Mouse (Mus musculus) MEL (cell line): ENCODE measurements around the gene Prkce. TPM values are rescaled to one million over a fixed set of nuclear protein-coding genes. Genes with fewer than 3 reads are reported as not detected.

Source experiments
- DNase-seq: peaks from one replicate; pipeline ENCODE4 v3.0.0; 2011; ENCODE audit warnings: low read depth, low spot score
- H3K27ac ChIP-seq: 2 replicates; pipeline ENCODE4 v1.5.1; 2012; ENCODE audit warnings: low read depth, mild to moderate bottlenecking, control low read depth, low read length, moderate library complexity; ENCODE audit not compliant: control insufficient read depth
- H3K27me3 ChIP-seq, 2 experiments: fragments of 150-350 bp in 1 of 2; sonication (generic) in 1 of 2; 2 replicates each; pipeline ENCODE4 v1.6.1; 2012; ENCODE audit warnings: low read length in 2 of 2, mild to moderate bottlenecking in 2 of 2, improper control_type of control experiment in 1 of 2, moderate library complexity in 1 of 2; ENCODE audit not compliant: insufficient read depth in 2 of 2, control insufficient read depth in 1 of 2
- H3K36me3 ChIP-seq, 2 experiments: 2 replicates each; pipeline ENCODE4 v1.6.1; 2012 to 2014; ENCODE audit warnings: low read length in 2 of 2, improper control_type of control experiment in 1 of 2, inconsistent platforms in 1 of 2, mild to moderate bottlenecking in 1 of 2; ENCODE audit not compliant: insufficient read depth in 2 of 2, control insufficient read depth in 1 of 2
- H3K4me1 ChIP-seq, 2 experiments: fragments of 150-350 bp in 1 of 2; sonication (generic) in 1 of 2; 2 replicates each; pipeline ENCODE4 v1.6.1; 2012; ENCODE audit warnings: low read length in 2 of 2, improper control_type of control experiment in 1 of 2, mild to moderate bottlenecking in 1 of 2; ENCODE audit not compliant: insufficient read depth in 2 of 2, control insufficient read depth in 1 of 2
- H3K4me3 ChIP-seq, 2 experiments: fragments of 150-350 bp in 1 of 2; sonication (generic) in 1 of 2; 2 replicates each; pipeline ENCODE4 v1.5.1; 2012; ENCODE audit warnings: low read depth in 2 of 2, low read length in 2 of 2, mild to moderate bottlenecking in 2 of 2, moderate library complexity in 2 of 2, control low read depth in 1 of 2, improper control_type of control experiment in 1 of 2; ENCODE audit not compliant: control insufficient read depth in 1 of 2, insufficient read depth in 1 of 2
- H3K79me2 ChIP-seq: 2 replicates; pipeline ENCODE4 v1.6.1; 2012; ENCODE audit warnings: mild to moderate bottlenecking, low read length, moderate library complexity; ENCODE audit not compliant: control insufficient read depth, poor library complexity, insufficient read depth
- H3K9ac ChIP-seq: 2 replicates; pipeline ENCODE4 v1.6.1; 2012; ENCODE audit warnings: low read depth, mild to moderate bottlenecking, control low read depth, low read length, moderate library complexity; ENCODE audit not compliant: control insufficient read depth, poor library complexity, severe bottlenecking
- H3K9me3 ChIP-seq: fragments of 150-350 bp; sonication (generic); replicated peaks from 2 replicates; pipeline ENCODE4 v1.6.1; 2012; ENCODE audit warnings: mild to moderate bottlenecking, low read length, improper control_type of control experiment, moderate library complexity; ENCODE audit not compliant: insufficient read depth
- CHD1 ChIP-seq: IDR thresholded peaks from 2 replicates; pipeline ENCODE4 v1.6.1; 2012; ENCODE audit warnings: low read depth, mild to moderate bottlenecking, inconsistent platforms, low read length, improper control_type of control experiment
- CHD2 ChIP-seq: IDR thresholded peaks from 2 replicates; pipeline ENCODE4 v1.6.1; 2011; ENCODE audit warnings: low read length, improper control_type of control experiment
- ELF1 ChIP-seq: IDR thresholded peaks from 2 replicates; pipeline ENCODE4 v1.6.1; 2014; ENCODE audit warnings: low read depth, mild to moderate bottlenecking, inconsistent platforms, low read length, improper control_type of control experiment, moderate library complexity
- EP300 ChIP-seq, 2 experiments: IDR thresholded peaks; 2 replicates each; pipeline ENCODE4 v1.6.1; 2011; ENCODE audit warnings: improper control_type of control experiment in 2 of 2, low read length in 2 of 2, low read depth in 1 of 2, mild to moderate bottlenecking in 1 of 2
- ETS1 ChIP-seq: IDR thresholded peaks from 2 replicates; pipeline ENCODE4 v1.6.1; 2012; ENCODE audit warnings: low read depth, mild to moderate bottlenecking, inconsistent platforms, low read length, improper control_type of control experiment, moderate library complexity
- GATA1 ChIP-seq: IDR thresholded peaks from 2 replicates; pipeline ENCODE4 v1.6.1; 2011; ENCODE audit warnings: low read depth, low read length, improper control_type of control experiment
- JUND ChIP-seq: IDR thresholded peaks from 2 replicates; pipeline ENCODE4 v1.6.1; 2011; ENCODE audit warnings: low read depth, mild to moderate bottlenecking, improper control_type of control experiment, low read length
- KAT2A ChIP-seq: conservative IDR thresholded peaks from 2 replicates; pipeline ENCODE4 v1.6.1; 2012; ENCODE audit warnings: low read depth, low read length, improper control_type of control experiment, inconsistent platforms
- MAFK ChIP-seq: IDR thresholded peaks from 2 replicates; pipeline ENCODE4 v1.6.1; 2011; ENCODE audit warnings: low read depth, mild to moderate bottlenecking, low read length, improper control_type of control experiment, borderline replicate concordance
- MAZ ChIP-seq: IDR thresholded peaks from 2 replicates; pipeline ENCODE4 v1.6.1; 2012; ENCODE audit warnings: low read depth, mild to moderate bottlenecking, inconsistent platforms, low read length, improper control_type of control experiment
- MEF2A ChIP-seq: IDR thresholded peaks from 2 replicates; pipeline ENCODE4 v1.6.1; 2014; ENCODE audit warnings: low read depth, mild to moderate bottlenecking, inconsistent platforms, low read length, improper control_type of control experiment; ENCODE audit not compliant: poor library complexity, insufficient replicate concordance, severe bottlenecking; ENCODE audit errors: extremely low read depth
- MXI1 ChIP-seq: IDR thresholded peaks from 2 replicates; pipeline ENCODE4 v1.6.1; 2011; ENCODE audit warnings: mild to moderate bottlenecking, low read depth, low read length, improper control_type of control experiment
- MYB ChIP-seq: IDR thresholded peaks from 2 replicates; pipeline ENCODE4 v1.6.1; 2011; ENCODE audit warnings: mild to moderate bottlenecking, low read depth, low read length, improper control_type of control experiment
- MYC ChIP-seq: IDR thresholded peaks from 2 replicates; pipeline ENCODE4 v1.6.1; 2011; ENCODE audit warnings: low read depth, mild to moderate bottlenecking, low read length, improper control_type of control experiment, moderate library complexity
- NRF1 ChIP-seq: IDR thresholded peaks from 2 replicates; pipeline ENCODE4 v1.6.1; 2014; ENCODE audit warnings: low read depth, mild to moderate bottlenecking, inconsistent platforms, low read length, improper control_type of control experiment, moderate library complexity; ENCODE audit not compliant: poor library complexity, insufficient read depth, severe bottlenecking
- POLR2A ChIP-seq, 2 experiments: IDR thresholded peaks; 2 replicates each; pipeline ENCODE4 v1.6.1; 2011 to 2012; ENCODE audit warnings: low read length in 2 of 2, mild to moderate bottlenecking in 2 of 2, control low read depth in 1 of 2, improper control_type of control experiment in 1 of 2, low read depth in 1 of 2, moderate library complexity in 1 of 2; ENCODE audit not compliant: control insufficient read depth in 1 of 2, insufficient read depth in 1 of 2, poor library complexity in 1 of 2
- RAD21 ChIP-seq: IDR thresholded peaks from 2 replicates; pipeline ENCODE4 v1.6.1; 2011; ENCODE audit warnings: mild to moderate bottlenecking, low read depth, low read length, improper control_type of control experiment
- SIN3A ChIP-seq: IDR thresholded peaks from 2 replicates; pipeline ENCODE4 v1.6.1; 2012; ENCODE audit warnings: low read length, improper control_type of control experiment, inconsistent platforms
- TAL1 ChIP-seq: IDR thresholded peaks from 2 replicates; pipeline ENCODE4 v1.6.1; 2012; ENCODE audit warnings: mild to moderate bottlenecking, inconsistent platforms, low read length, moderate library complexity, mixed read lengths
- TBP ChIP-seq: IDR thresholded peaks from 2 replicates; pipeline ENCODE4 v1.8.0; 2011; ENCODE audit warnings: low read depth, low read length, improper control_type of control experiment
- TCF12 ChIP-seq: IDR thresholded peaks from 2 replicates; pipeline ENCODE4 v1.6.1; 2014; ENCODE audit warnings: low read depth, mild to moderate bottlenecking, inconsistent platforms, low read length, improper control_type of control experiment, moderate library complexity
- UBTF ChIP-seq: IDR thresholded peaks from 2 replicates; pipeline ENCODE4 v1.6.1; 2012; ENCODE audit warnings: low read depth, mild to moderate bottlenecking, inconsistent platforms, low read length, improper control_type of control experiment, moderate library complexity, borderline replicate concordance; ENCODE audit not compliant: insufficient read depth
- USF1 ChIP-seq: IDR thresholded peaks from 2 replicates; pipeline ENCODE4 v1.6.1; 2014; ENCODE audit warnings: low read depth, mild to moderate bottlenecking, inconsistent platforms, low read length, improper control_type of control experiment, moderate library complexity
- USF2 ChIP-seq, 2 experiments: IDR thresholded peaks; 2 replicates each; pipeline ENCODE4 v1.6.1; 2011 to 2012; ENCODE audit warnings: improper control_type of control experiment in 2 of 2, low read length in 2 of 2, borderline replicate concordance in 1 of 2, inconsistent platforms in 1 of 2, low read depth in 1 of 2, mild to moderate bottlenecking in 1 of 2; ENCODE audit not compliant: insufficient read depth in 1 of 2
- ZC3H11A ChIP-seq: IDR thresholded peaks from 2 replicates; pipeline ENCODE4 v1.6.1; 2012; ENCODE audit warnings: low read depth, mild to moderate bottlenecking, inconsistent platforms, low read length, improper control_type of control experiment
- ZKSCAN1 ChIP-seq: IDR thresholded peaks from 2 replicates; pipeline ENCODE4 v1.6.1; 2012; ENCODE audit warnings: low read depth, mild to moderate bottlenecking, inconsistent platforms, low read length, improper control_type of control experiment, moderate library complexity
- polyA plus RNA-seq, 2 experiments: library from polyadenylated mRNA; stranded (reverse) in 1 of 2; unstranded in 1 of 2; fragments of >175 nt in 1 of 2; fragments of >200 nt in 1 of 2; gene quantifications; 2 replicates each; pipeline versions ENCODE4 v1.2.1 to v1.2.4; 2012; ENCODE audit warnings: low replicate concordance in 2 of 2, low read depth in 1 of 2; ENCODE audit not compliant: insufficient read length in 2 of 2, insufficient read depth in 1 of 2, missing spikeins in 1 of 2
- total RNA-seq: library from RNA; depleted of rRNA; stranded (reverse); fragments of 300-350 nt; gene quantifications from 2 replicates; pipeline ENCODE4 v1.2.3, GENCODE M21; 2012

Gene Prkce
- total and polyA plus RNA-seq, 3 experiments = 3.0 to 5.3 TPM; not detected in 1

- Histone ChIP-seq H3K27me3 (no peaks in the 10 kb centered on the region), H3K9ac (no peak overlapping the region), H3K4me3 (no peak overlapping the region), H3K27ac (no peak overlapping the region), H3K4me1 (peaks cover 4 to 6% of the 10 kb centered on the region in 2 experiments; a peak in 3 of 4 replicates), H3K79me2 (no peaks in the 10 kb centered on the region), H3K9me3 (no peaks in the 10 kb centered on the region), H3K36me3 (peaks cover 0 to 12% of the 10 kb centered on the region in 2 experiments; a peak in 2 of 4 replicates)
- TF ChIP-seq MEF2A (no peak), MXI1 (no peak), EP300 (IDR thresholded peaks at IDR 0.05; ENCODE audit: low read depth in 1 of 2, low read length in 2 of 2) (no peak), MYB (no peak), NRF1 (no peak), TAL1 (no peak), USF1 (no peak), USF2 (IDR thresholded peaks at IDR 0.05; ENCODE audit: borderline replicate concordance in 1 of 2, insufficient read depth in 1 of 2, low read depth in 1 of 2, low read length in 2 of 2) (no peak), CHD1 (no peak), ZKSCAN1 (no peak), ETS1 (no peak), MAFK (no peak), POLR2A (IDR thresholded peaks at IDR 0.05; ENCODE audit: control insufficient read depth in 1 of 2, insufficient read depth in 1 of 2, low read depth in 1 of 2, low read length in 2 of 2, poor library complexity in 1 of 2) (no peak), MYC (no peak), TBP (no peak), MAZ (no peak), KAT2A (no peak), TCF12 (no peak)
- no peak for DNase-seq
These were observed 240.5 kb downstream of the Prkce start for GRCm38 (mm10) chr17:86407921-86408613.

DNA sequence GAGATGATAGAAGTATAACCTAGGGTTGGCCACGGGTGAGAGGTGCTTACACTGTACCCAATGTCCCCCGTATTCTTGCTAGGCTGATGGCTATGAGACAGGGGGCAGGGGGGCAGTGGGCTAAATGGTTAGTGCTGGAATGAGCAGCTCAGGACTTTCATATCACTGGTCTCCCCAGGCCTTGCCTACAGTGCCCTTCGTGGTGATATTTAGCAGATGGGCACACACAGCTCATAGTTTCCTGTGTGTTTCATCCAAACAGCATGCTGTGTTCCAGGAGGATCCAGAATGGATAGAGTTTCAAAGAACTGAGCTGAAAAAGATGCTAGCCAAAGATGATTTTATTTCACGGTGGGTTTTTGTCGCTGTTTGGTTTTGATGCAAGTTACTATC, 241.0 kb downstream of the Prkce start:
- H3K4me1 ChIP-seq = peaks cover 4 to 6% of the 10 kb centered on the region in 2 experiments; a peak in 3 of 4 replicates
- H3K27ac ChIP-seq = no peak overlapping the region
- no peak for DNase-seq
- H3K27me3 ChIP-seq = no peaks in the 10 kb centered on the region
- no peaks in the 10 kb centered on the region for H3K79me2 ChIP-seq
- TF ChIP-seq ZKSCAN1 (no peak), MEF2A (no peak), SIN3A (no peak), USF2 (IDR thresholded peaks at IDR 0.05; ENCODE audit: borderline replicate concordance in 1 of 2, insufficient read depth in 1 of 2, low read depth in 1 of 2, low read length in 2 of 2) (no peak), CHD2 (no peak), ELF1 (no peak), GATA1 (no peak), KAT2A (no peak), MAZ (no peak), UBTF (no peak), TBP (no peak), JUND (no peak), RAD21 (no peak), TAL1 (no peak), ZC3H11A (no peak), USF1 (no peak)
- TF ChIP-seq, all 39 proteins: peak for 0
- Histone ChIP-seq H3K9ac (no peak overlapping the region), H3K9me3 (no peaks in the 10 kb centered on the region), H3K36me3 (peaks cover 0 to 12% of the 10 kb centered on the region in 2 experiments; a peak in 2 of 4 replicates), H3K4me3 (no peak overlapping the region)
